Mouse (Mus musculus) hindbrain, embryonic 14.5 days (tissue): ENCODE results near the gene Smad6. TPM values are rescaled to one million over a fixed set of nuclear protein-coding genes. Genes with fewer than 3 reads are reported as not detected.

Source experiments
- ATAC-seq: fragments of 200-750 bp; cut with Nextera tagmentation; 2 replicates; pipeline ENCODE4 v1.8.0; 2017; ENCODE audit warnings: moderate number of reproducible peaks, mild to moderate bottlenecking, moderate TSS enrichment, moderate library complexity; ENCODE audit not compliant: low FRiP score
- DNase-seq: peaks from one replicate; pipeline ENCODE4 v3.0.0-alpha.2; 2015; ENCODE audit warnings: low spot score
- H3K27ac ChIP-seq: fragments of 300-500 bp; sonication (generic); 2 replicates; pipeline ENCODE4 v1.5.1; 2014; ENCODE audit warnings: mild to moderate bottlenecking, moderate library complexity
- H3K27me3 ChIP-seq: fragments of 300-500 bp; sonication (generic); 2 replicates; pipeline ENCODE4 v1.6.1; 2014; ENCODE audit warnings: mild to moderate bottlenecking, low read length, mixed read lengths; ENCODE audit not compliant: control insufficient read depth, insufficient read depth
- H3K36me3 ChIP-seq: fragments of 300-500 bp; sonication (generic); replicated peaks from 2 replicates; pipeline ENCODE4 v1.6.1; 2014; ENCODE audit not compliant: control insufficient read depth, insufficient read depth
- H3K4me1 ChIP-seq: fragments of 300-500 bp; sonication (generic); replicated peaks from 2 replicates; pipeline ENCODE4 v1.6.1; 2014; ENCODE audit warnings: antibody characterized with exemption, low read length, mixed read lengths; ENCODE audit not compliant: control insufficient read depth, insufficient read depth
- H3K4me2 ChIP-seq: fragments of 300-500 bp; sonication (generic); replicated peaks from 2 replicates; pipeline ENCODE4 v1.6.1; 2014; ENCODE audit warnings: mild to moderate bottlenecking, moderate library complexity
- H3K4me3 ChIP-seq: fragments of 300-500 bp; sonication (generic); replicated peaks from 2 replicates; pipeline ENCODE4 v1.5.1; 2014; ENCODE audit warnings: mild to moderate bottlenecking, low read length
- H3K9ac ChIP-seq: fragments of 300-500 bp; sonication (generic); 2 replicates; pipeline ENCODE4 v1.6.1; 2014
- H3K9me3 ChIP-seq: fragments of 300-500 bp; sonication (generic); 2 replicates; pipeline ENCODE4 v1.6.1; 2016; ENCODE audit warnings: low read length; ENCODE audit not compliant: control insufficient read depth
- WGBS: fragments of 180-500 bp; shearing (Covaris S2); extraction: QIAGEN DNeasy Blood & Tissue Kit; methylation state at CpG from one replicate; pipeline ENCODE4 v1.1.7; 2014; 5-methylcytosine and 5-hydroxymethylcytosine counted together
- polyA plus RNA-seq: library from polyadenylated mRNA; unstranded; fragments of >200 nt; fragmentation: Nextera tagmentation; extraction: Ambion mirVana; gene quantifications from 2 replicates; pipeline ENCODE4 v1.2.1, GENCODE M21; 2014

Smad6 gene
- polyA plus RNA-seq, 1 experiment from 2014 or later = 2.7 TPM

GRCm38 (mm10) chr9:64025565-64025964 lies 3.7 kb upstream of the Smad6 start:
- no peak overlapping the region for H3K27ac ChIP-seq
- H3K4me1 ChIP-seq = peaks cover 23% of the 10 kb centered on the region; the same call in 1 of the 2 replicates
- DNase-seq = no peak
- no peak overlapping the region for H3K4me2 ChIP-seq
- ATAC-seq = no peak
- no peaks in the 10 kb centered on the region for H3K9me3 ChIP-seq
- 3% methylated on average over 3 of the region's 3 CpGs for WGBS
- H3K36me3 ChIP-seq = no peaks in the 10 kb centered on the region
- no peak overlapping the region for H3K4me3 ChIP-seq
- no peak overlapping the region for H3K9ac ChIP-seq
- peaks cover 24% of the 10 kb centered on the region for H3K27me3 ChIP-seq

DNA sequence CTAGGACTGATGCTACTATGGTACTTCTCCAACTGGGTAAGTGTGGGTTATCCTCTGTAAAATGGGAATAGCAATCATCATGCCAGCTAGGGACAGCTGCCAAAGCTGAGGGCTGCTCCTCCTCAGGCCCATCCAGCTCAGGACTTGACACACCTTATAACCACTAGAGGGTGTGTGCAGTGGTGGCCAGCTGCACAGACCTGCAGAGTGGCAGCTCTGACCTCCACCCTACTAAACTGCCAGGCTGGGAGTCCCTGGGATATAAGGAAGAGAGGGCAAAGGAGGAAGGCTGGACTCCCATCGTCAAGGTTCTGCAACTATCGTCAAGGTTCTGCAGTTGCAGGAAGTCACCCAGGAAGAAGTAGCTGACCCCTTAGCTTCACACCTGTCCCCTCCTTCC lies 3.1 kb upstream of the Smad6 start:
- Histone ChIP-seq H3K4me1 (peaks cover 29% of the 10 kb centered on the region), H3K9me3 (no peaks in the 10 kb centered on the region), H3K4me3 (no peak overlapping the region), H3K4me2 (no peak overlapping the region), H3K27ac (no peak overlapping the region), H3K9ac (no peak overlapping the region), H3K27me3 (peaks cover 25% of the 10 kb centered on the region), H3K36me3 (no peaks in the 10 kb centered on the region)
- 47% methylated on average over 2 of the region's 2 CpGs for WGBS
- ATAC-seq (no peak), DNase-seq (no peak)

DNA sequence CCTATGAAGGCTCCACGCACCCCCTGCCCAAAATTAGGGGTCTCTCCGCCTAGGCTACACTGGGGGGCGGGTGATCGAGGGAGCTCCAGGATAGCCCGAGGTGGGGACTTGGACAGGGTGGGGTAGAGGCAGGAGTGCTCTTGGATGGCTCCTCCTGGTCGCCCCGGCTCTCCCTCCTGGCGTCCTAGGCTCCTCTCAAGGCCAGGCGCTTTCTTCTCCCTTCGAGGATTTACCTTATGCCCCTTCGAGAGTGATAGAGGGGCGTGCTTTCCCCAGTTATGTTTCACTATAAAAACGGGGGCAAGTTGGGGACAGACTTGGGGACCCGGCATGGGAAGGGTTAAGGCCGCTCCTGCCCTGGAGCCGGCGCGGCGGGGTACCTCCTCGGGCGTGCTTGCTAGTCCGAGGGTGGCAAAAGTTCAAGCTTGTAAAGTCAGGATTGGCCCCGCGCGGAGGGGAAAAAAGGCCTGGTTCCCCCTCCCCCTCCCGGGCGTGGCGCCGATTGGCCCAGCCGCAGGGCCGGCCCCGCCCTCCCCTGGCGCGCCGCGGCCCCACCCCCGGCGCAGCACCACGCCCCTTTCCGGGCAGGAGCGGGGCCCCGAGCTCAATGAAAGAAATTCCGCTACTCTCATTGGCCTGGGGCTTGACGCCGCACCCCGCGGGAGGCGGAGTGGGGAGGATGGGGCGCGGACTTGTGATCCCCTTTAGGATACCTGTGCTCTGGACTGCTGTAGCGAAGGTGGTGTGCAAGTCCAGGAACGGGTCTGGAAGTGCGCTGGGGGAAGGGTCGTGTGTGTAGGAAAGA lies 905 bp upstream of the Smad6 start:
- H3K4me1 ChIP-seq = peaks cover 45% of the 10 kb centered on the region
- peak overlapping the region; percentile 70 for H3K9ac ChIP-seq
- whole genome bisulfite sequencing = under 1% methylated on average over 43 of the region's 54 CpGs
- no peaks in the 10 kb centered on the region for H3K9me3 ChIP-seq
- H3K4me2 ChIP-seq = peak overlapping the region; percentile 89
- peak; percentile 84 for DNase-seq
- H3K4me3 ChIP-seq = peak overlapping the region; percentile 55
- no peaks in the 10 kb centered on the region for H3K36me3 ChIP-seq
- peak overlapping the region; percentile 44 for H3K27ac ChIP-seq
- ATAC-seq = peak; percentile 61
- peaks cover 45% of the 10 kb centered on the region for H3K27me3 ChIP-seq

DNA sequence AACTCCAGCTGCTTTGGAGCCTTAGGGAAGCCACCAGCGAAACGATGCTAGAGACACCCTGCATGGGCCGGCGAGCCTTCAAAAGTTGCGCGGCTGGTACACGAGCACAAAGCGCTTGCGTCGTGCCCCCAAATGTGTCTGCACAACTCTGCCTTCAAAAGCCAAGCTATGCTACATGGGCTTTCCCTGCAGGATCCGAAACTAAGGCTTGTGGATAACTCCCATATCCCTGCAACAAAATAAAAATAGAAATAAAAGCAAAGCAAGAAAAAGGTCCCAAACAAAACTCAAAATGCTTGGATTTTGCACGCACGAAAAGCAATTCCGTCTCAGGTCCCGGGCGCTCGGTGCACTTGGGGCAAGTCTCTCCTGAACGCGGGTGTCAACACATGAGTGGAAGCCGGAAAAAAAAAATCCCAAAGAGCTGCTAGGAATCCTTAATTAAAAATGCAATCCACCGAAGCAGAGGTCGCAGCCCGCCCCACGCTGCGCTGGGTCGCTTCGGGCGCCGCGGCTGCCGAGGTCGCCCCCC lies 474 bp downstream of the Smad6 start:
- H3K9me3 ChIP-seq = no peaks in the 10 kb centered on the region
- peak overlapping the region; percentile 55 for H3K4me3 ChIP-seq
- ATAC-seq (no peak), DNase-seq (no peak)
- H3K4me1 ChIP-seq = peaks cover 52% of the 10 kb centered on the region
- H3K36me3 ChIP-seq = no peaks in the 10 kb centered on the region
- WGBS = under 1% methylated on average over 28 of the region's 32 CpGs
- H3K9ac ChIP-seq = peak overlapping the region; percentile 70
- peak overlapping the region; percentile 59 for H3K27ac ChIP-seq
- H3K4me2 ChIP-seq = peak overlapping the region; percentile 89
- peaks cover 49% of the 10 kb centered on the region for H3K27me3 ChIP-seq

- peaks cover 52% of the 10 kb centered on the region for H3K4me1 ChIP-seq
- no peak for DNase-seq
Observed at GRCm38 (mm10) chr9:64020606-64021318, 1.1 kb downstream of the Smad6 start.

DNA sequence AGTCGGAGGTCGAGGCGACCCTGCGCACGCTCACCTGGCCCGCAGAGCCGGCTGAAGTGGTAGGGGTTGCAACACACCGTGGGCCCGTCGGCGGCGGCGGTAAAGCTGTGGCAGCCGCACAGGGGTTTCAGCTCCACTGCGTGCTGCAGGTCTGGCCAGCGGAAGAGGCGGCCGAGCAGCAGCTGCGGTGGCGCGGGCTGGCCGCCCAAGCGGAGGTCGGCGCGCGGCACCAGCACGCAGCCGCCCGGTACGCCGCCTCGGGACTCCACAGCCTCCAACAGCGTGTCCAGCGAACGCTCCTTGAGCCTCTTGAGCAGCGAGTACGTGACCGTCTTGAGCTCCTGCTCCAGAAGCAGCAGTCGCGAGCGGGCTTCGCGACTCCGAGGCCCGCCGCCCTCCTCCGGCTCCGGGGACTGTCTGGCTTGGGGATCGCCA lies 1.7 kb downstream of the Smad6 start:
- no peak for ATAC-seq
- Histone ChIP-seq H3K36me3 (no peaks in the 10 kb centered on the region), H3K9ac (peak overlapping the region; percentile 70), H3K4me3 (peak overlapping the region; percentile 55), H3K4me1 (peaks cover 52% of the 10 kb centered on the region), H3K4me2 (peak overlapping the region; percentile 89), H3K27ac (peak overlapping the region; percentile 59; the same call in 1 of the 2 replicates), H3K27me3 (peaks cover 49% of the 10 kb centered on the region), H3K9me3 (no peaks in the 10 kb centered on the region)
- DNase-seq = no peak
- WGBS = 0% methylated on average over 35 of the region's 50 CpGs

More at GRCm38 (mm10) chr9:64020606-64021318, 1.1 kb downstream of the Smad6 start:
- Histone ChIP-seq H3K9me3 (no peaks in the 10 kb centered on the region), H3K27ac (peak overlapping the region; percentile 59; the same call in 1 of the 2 replicates), H3K4me3 (peak overlapping the region; percentile 55), H3K27me3 (peaks cover 49% of the 10 kb centered on the region), H3K9ac (peak overlapping the region; percentile 70), H3K4me2 (peak overlapping the region; percentile 89), H3K36me3 (no peaks in the 10 kb centered on the region)
- WGBS = under 1% methylated on average over 89 of the region's 89 CpGs
- ATAC-seq = no peak

DNA sequence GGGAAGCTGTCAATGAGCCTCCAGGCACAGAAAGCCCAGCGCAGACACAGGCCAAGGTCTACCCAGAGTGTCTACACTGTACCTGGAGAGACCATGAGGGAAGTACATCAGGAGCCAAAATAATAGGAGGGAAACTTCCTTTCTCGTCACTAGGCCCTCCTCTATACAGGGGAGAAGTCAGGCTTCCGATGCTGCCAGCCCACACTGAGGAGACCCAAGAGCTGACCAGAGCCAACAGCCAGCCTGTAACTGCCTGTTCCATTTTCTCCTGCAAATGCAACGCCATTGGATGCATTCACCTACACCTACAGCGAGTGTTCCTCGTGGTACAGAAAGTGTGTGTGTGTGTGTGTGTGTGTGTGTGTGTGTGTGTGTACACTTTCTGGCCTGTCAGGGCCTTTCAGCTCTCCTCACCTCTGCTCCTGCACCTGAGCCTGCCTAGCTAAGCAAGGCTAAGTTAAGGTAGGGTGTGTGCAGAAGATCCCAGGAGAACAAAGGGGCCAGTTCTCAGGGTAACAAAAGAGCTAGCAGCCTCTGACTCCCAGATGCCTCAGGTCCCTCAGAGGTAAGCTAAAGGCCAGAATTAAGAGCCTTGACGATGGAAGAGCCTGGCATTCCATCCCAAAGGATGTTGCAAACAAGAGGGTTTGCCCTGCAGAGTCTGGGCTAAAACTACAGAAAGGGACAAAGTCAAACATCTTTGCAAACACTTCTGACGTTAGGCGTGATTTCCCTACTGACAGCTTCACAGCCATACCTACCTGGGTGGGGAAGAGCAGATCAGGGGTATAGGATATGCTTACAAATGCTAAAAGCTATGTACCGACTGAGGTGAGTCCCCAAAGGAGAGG lies 2.6 kb downstream of the Smad6 start:
- DNase-seq = no peak
- peaks cover 52% of the 10 kb centered on the region for H3K4me1 ChIP-seq
- no peak for ATAC-seq
- H3K36me3 ChIP-seq = no peaks in the 10 kb centered on the region
- peak overlapping the region; percentile 70 for H3K9ac ChIP-seq
- H3K9me3 ChIP-seq = no peaks in the 10 kb centered on the region
- peak overlapping the region; percentile 89 for H3K4me2 ChIP-seq
- H3K27me3 ChIP-seq = peaks cover 49% of the 10 kb centered on the region
- 10% methylated on average over 10 of the region's 10 CpGs for WGBS
- no peak overlapping the region for H3K27ac ChIP-seq
- peak overlapping the region; percentile 55 for H3K4me3 ChIP-seq

DNA sequence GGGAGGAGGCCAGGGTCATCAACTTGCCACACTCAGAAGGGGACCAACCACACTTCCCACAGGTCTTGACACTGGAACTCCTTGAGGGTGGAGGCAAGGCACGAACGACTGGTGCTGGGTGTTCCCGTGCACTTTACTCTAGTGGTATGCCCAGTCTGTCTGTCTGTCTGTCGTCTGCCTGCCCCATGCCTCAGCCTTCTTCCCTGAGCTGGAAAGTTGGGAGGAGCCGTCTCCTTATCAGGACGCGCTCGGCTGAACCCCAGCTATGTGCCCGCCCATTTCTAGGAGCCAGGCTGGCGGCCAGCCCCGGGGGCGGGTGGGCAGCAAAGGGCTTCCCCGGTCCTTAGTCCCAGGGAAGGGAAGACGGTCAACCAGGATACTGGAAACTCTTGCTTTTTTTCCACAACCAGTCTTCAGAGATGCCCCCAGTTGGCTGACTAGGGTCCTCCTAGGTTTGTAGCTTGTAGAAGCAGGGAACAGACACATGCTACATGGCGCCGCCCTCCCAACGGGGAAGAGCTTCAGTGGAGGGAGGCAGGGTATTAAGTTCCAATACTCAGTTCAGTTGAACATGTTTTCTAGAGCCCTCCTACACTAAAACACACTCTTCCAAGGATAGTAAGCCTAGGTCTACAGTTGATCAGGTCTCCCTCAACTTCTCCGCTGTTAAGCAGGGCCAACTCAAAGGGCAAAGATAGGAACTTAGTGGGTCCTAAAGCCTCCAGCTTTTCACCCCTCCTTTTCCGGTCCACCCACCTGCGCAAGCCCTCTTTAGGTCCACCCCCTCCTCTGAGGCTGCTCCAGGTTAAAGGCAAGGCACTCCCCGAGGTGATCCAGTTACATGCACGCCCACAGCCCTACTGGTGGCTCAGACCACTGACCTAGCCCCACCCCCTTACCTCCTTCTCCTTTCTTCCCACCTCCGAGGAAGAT lies 3.7 kb downstream of the Smad6 start:
- DNase-seq = no peak
- H3K4me1 ChIP-seq = peaks cover 52% of the 10 kb centered on the region
- no peak for ATAC-seq
- peaks cover 46% of the 10 kb centered on the region for H3K27me3 ChIP-seq
- no peak overlapping the region for H3K27ac ChIP-seq
- H3K4me2 ChIP-seq = peak overlapping the region; percentile 89
- peak overlapping the region; percentile 55 for H3K4me3 ChIP-seq
- no peaks in the 10 kb centered on the region for H3K9me3 ChIP-seq
- H3K9ac ChIP-seq = peak overlapping the region; percentile 70; the same call in 1 of the 2 replicates
- no peaks in the 10 kb centered on the region for H3K36me3 ChIP-seq
- 5% methylated on average over 23 of the region's 23 CpGs for WGBS
